Mouse (Mus musculus) thymus, postnatal 36 days (tissue): ENCODE results near the gene Cnot8.
"Not testable (repeated sequence)": the region's sequence is repeated elsewhere in the genome, so short reads cannot be mapped to it uniquely, and the experiment has no call there.

Experiments used
- DNase-seq, 2 experiments: peaks; one replicate each; pipeline ENCODE4 v3.0.0; 2022; ENCODE audit warnings: mixed read lengths in 2 of 2

The Cnot8 gene

DNA sequence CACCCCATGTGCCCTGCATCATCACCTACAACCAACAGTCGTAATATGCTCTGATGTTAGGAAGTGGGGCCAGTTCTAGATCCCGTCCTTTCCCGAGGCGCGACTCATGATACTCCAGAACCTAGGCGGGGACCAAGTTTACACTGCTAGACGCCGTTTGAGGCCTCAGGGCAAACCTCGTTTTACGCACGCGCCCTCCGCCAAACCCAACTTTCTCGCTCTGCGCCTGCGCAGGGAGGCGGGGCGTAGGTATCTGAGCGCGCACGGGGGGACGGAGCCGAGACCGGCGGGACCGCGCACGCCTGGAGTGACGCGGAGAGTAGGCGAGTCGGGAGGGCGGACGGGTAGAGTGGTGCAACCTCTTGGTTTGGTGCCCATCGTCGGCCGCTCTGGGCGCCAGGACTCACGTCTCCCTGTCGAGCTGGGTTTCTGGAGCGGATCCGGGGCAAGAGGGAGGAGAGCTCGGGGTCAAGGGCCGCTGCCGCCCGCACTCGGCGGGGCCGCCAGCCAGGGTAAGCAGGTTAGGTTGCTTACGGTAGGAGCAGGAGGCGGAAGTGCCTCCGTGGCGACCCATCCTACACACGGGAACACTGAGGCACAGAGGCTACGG is at the start of gene Cnot8:
Gene Cnot8, plus strand, starts transcription at position 457 of the 610 bp plus-strand sequence.
- peak; percentile 99 for DNase-seq

DNA sequence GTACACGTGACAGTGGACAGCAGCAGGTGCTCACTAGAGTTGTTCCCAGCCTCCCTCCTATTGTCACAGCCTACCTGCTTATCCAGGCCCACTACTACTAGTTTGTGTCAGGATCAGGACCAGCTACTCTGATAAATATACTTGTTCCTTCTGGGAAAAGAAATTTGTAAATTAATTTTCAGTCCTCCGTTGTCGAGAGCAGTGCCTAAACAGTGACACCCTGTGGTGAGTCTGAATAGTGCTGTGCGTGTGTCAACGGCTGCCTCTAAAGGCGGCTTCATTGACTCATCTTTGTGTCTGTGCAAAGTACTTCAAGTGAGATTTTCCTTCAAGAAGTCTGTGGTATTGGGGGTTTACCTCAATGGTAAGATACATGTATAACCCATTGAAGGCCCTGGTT is 46.5 kb upstream of the Cnot8 start:
- DNase-seq = peak; percentile 39 to 43

DNA sequence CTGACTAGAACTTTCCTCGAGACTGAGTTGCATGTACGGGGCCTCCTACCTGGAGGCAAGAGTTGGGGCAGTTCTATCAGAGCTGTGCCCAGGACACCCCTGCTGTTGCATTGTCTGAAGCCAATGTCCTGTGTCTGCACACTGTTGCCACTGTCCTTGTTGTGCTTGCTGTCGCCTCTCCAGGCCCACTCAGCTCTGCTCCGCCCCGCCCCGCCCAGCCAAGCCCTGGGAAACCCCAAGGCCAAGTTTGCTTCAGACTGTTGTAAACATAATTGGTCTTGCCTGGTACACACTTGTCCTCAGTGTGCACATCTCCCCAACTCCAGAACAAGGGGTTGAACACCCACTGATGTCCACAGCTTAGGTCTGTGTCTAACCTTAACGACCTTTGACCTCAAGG is 44.2 kb upstream of the Cnot8 start:
- DNase-seq = not testable (repeated sequence)

DNA sequence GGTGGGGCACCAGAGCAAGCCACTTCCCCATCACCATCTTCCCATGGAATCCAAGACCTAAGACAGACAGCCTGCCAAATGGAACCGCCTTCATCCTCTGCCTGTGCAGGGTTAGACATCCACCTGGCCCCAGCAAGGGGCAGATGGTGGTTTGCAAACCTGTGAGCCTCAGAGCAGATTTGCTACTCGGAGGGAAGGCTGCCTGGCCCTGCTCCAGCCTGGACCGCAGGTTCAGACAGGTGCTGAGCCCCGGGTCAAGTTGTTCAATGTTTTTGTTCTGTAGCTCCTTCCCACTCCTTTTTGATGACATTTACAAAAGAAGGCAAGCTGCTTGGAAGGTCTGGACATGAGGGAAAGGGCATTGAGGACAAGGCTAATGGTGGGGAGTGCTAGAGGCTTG is 42.7 kb upstream of the Cnot8 start:
- not testable (repeated sequence) for DNase-seq

DNA sequence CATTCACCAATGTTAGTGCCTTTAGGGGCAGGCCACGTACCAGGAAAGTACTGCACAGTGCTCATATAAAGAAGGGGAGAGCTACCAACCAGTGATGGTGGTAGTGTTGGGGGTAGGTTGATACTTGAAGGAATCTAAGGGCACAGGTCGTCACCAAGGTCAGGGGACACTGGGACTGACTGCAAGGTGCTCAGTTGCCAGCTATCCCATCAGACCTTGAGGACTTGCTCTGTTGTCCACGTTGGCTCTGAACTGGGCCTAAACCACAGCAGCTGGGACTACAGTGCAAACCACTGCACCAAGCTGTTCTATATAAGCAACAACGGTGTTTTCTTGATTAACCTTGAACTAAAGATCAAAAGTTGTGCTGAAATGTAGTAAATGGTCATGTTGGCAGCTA is 41.4 kb upstream of the Cnot8 start:
- no peak for DNase-seq

DNA sequence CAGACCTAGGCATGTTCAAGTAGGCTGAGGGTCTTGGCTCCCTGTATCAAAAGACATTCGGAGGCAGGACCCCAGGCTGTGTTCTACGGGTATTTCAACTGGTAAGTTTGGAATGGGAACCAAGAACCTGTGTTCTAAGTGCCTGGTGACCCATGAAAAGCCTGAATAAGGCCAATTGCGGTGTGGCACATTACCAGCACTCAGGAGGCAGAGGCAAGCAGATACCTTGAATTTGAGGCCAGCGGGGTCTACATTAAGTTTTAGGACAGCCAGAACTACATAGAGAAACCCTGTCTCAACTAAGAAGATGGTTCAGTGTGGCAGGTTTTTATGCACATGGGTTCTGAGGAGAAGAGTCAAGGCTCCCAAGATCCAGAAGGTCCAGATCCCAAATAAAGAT is 38.9 kb upstream of the Cnot8 start:
- DNase-seq = no peak

DNA sequence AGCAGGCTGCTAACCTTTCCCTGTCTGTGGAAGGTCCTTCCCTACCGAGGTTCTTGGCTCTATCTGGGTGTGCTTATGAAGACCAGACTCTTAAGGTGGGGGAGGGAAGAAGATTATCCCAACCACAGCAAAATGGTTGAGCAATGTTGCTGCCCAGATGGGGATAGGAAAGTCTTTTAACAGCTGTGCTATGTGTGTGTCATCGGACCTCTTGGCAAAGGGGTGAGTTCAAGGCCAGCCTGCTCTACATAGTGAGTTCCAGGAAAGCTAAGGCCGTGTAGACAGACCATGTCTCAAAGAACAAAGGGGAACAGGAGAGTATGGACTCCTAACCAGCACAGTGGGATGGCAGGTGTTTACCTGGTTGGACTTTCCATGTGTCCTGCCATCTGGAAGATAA is 31.0 kb upstream of the Cnot8 start:
- DNase-seq = no peak

DNA sequence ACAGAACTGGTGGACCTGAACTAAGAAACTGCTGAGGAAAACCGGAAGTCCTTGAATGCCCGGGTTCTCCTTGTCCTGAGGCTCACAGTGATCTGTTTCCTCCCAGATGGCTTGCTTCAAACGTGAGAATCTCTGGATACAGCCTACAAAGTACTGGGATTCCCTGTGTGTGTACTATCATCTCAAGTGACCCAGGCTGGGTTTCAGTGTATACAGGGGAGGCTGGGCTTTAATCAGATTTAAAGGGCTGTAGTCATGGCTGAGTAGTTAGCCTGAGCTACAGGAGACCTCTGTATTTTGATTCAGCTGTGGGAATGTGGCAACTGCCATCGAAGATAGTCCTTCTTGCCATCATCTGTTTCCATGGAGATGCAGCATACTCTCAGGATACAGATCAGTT is 26.7 kb upstream of the Cnot8 start:
- DNase-seq = no peak

DNA sequence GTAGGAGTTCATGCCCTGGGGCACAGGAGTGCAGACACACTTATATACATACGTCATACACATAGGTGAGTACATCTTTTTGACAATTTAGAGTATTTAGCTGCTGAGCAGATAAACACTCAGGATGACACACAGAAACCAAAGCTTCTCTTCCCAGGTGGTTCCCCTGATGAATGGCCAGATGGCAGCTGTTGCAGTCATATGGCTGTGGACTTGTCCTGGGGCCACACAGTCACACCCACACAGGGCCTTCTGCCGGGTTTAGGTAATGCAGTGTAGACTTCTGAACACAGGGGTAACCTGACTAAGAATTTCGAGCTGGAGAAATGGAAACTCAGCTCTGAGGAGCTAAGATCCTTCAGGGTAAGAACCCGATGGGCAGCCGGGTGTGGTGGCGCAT is 22.2 kb upstream of the Cnot8 start:
- DNase-seq = no peak

DNA sequence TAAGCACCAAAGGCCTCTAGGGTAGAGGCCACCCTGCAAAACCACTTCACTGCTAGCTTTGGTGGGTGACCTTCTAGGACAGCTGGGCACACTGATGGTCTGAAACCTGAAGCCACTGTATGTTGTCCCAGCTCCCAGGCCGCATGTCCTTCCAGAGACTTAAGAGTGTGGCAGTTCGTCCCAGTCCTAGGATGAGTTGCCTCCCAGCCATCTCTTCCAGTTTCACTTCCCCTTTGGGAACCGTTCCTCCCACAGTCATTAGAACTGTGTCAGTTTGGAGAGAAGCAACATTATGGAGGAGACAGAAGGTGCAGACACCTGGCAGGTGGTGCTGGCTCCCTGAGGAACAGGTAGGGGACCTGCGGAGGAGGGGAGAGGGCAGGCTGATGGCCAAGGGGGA is 11.4 kb upstream of the Cnot8 start:
- DNase-seq = no peak

DNA sequence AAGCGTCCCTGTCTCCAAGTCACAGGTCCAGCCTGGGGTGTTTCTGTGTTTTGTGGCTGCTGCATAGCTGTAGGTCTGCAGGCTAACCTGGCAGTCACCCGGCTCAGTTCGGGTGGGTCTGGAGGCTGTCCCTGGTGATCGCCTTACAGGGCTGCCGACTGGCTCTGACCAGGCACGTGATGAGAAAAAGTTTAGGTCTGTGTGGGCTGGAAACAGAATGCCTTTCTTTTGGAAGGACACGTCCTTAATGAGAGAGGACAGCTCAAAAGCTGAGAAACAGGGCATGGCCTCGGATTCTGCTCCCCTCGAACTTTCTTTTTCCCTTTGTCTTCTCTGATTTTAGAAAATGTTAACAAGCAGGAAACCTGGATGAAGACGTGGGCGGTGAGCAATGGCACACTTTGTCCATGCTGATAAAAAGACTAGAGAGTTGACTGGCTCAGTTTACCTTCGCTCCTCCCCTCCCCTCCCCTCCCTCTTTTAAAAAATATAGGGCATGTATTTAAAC is 10.9 kb upstream of the Cnot8 start, which contains the start of gene Gm12248:
Gene Gm12248, minus strand, starts transcription at position 114 of the 508 bp plus-strand sequence.
- no peak for DNase-seq

DNA sequence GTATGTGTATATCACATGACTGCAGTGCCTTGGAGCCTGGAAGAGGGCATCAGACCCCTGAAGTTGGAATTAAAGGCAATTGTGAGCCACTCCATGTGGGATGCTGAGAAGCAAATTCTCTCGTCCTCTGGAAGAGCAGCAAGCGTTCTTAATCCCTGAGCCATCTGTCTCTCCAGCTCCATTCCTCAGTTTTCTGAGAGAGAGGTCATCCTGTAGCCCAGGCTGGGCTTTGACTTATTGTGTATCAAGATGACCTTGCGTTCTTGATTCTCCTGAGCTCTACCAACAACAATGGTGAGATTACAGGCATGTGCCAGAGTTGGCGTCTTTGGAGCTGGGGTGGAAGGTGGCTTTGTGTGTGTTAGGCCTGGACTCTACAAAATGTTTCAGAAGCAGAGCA is 9.2 kb upstream of the Cnot8 start:
- no peak for DNase-seq

DNA sequence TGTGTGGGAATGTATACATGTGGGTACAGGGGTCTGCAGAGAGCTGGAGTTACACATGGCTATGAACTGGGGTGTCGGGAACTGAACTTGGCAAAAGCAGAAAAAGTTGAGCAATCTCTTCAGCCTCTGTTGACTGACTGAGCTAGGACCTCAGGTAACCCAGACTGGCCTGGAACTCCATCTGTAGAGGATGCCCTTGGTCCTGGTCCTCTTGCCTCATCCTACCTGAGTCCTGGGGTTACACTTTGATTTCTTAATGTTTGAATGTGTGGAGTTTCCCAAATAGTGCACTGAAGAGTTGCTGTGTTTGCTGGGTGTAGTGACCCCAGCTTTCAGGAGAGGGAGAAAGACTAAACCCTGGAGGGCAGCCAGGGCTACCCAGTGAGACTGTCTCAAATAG is 8.4 kb upstream of the Cnot8 start:
- no peak for DNase-seq

DNA sequence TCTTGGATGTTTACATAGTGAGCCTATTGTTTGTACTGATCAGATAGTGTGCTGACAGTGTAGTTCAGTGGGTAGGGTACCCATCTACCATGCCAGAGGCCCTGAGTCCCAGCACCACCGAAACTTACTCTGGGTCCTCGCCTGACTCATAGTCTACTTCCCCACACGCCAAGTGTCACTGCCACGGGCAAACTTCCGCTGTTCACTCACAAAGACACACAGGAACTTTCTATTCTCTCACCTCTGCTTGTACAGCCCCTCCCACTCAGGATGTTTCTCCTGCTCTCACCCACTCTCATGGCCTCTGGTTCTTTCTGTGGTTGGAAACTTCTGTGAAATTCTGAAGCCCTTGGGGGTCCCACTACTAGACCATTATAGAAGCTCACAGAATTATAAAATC is 7.8 kb upstream of the Cnot8 start:
- DNase-seq = peak; percentile 62 to 79

DNA sequence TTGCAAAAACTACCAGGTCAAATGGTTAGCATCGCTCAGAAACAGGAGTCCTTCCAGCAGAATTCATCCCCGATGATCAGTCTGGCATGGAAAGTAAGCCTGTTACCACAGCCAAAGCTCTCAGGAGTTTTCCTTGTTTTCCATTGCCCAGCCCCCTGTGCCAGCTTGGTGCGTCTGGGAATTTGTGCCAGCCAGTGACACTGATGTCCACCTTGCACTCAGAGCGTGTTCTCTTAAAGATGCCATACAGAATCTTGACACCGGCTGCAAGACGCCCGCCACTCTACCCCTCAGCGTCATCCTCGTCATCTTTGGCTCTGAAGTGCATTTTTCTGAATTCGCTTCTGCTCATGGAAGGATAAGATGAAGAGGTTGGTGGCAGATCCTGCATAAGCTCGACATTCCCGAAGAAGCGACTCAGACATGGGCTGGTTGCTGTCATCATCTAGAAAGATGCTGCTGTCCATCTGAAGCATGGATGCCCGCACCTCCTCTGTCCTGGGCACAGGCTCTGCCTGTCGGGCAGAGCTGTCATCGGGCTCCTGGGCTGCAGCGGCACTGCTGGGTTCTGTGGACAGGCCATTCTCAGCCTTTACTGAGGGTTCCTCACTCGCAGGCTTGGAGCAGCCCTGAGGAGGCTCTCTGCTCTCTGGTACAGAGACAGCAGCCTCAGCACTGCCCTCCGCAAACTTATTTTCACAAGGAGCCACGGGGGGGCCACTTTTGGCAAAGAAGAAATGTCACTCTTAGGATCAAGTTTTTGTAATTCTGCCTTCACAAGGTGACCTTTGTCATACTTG is 6.9 kb upstream of the Cnot8 start:
- peak in 1 of 2 experiments; percentile 31 for DNase-seq

DNA sequence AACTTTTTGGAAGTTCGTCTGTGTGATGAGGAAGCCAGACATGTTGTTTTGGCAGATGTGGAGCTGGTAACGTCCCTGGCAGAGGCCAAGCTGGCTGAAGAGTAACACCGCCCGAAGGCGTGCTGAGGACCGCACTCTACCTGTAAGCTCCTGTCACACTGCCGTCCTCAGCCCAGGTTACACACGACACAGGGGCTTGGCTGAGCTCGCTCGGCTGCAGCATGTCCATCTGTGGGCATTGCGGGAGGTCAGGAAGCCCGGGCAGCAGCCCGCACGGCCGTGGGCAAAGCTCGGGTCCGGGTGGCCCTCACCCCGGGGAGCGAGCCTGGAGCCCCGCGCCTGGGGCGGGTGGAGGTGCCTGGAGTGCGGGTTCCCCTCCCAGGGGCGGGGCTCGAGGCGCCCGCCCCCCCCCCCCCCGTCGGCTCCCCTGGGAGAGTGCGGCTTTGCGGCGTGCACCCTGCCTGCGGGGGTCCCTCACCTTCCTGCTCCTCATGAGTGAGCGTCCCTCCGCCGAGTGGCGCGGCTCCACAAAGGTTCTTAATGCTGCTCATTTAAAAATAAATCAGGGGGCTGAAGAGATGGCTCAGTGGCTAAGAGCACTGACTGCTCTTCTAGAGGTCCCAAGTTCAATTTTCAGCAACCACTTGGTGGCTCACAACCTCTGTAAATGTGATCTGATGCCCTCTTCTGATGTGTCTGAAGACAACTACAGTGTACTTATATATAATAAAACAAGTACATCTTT is 6.2 kb upstream of the Cnot8 start:
- peak; percentile 59 to 60 for DNase-seq

DNA sequence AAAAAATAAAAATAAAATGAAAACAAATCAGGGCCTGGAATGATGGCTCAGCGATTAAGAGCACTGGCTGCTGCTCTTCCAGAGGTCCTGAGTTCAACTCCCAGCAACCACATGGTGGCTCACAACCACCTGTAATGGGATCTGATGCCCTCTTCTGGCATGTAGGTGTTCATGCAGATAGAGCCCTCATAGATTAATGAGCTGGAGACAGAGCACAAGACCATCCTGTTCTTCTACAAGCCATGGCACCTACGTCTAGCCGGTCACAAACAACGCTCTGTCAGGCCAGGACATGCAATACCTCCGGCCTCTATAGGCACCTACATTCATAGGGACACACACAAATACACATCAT is 5.6 kb upstream of the Cnot8 start:
- DNase-seq = peak; percentile 34 to 37

DNA sequence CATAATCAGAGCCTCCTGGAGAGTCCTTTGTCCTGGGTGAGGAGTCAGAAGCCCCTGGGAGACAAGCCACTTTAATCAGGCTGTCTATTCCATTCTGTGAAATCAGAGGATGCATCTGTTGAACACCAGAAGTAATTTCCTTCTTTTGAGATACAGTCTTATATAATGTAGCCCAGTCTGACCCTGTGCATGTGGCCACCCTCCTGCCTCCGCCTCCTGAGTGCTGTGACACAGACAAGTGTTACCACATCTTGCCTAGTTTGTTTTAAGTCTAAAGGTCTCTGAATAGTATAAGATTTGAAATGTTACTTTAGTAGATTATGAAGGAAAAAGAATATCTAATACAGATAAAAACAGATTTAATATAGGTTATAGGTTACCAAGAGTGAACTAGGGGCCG is 3.9 kb upstream of the Cnot8 start:
- DNase-seq = no peak

DNA sequence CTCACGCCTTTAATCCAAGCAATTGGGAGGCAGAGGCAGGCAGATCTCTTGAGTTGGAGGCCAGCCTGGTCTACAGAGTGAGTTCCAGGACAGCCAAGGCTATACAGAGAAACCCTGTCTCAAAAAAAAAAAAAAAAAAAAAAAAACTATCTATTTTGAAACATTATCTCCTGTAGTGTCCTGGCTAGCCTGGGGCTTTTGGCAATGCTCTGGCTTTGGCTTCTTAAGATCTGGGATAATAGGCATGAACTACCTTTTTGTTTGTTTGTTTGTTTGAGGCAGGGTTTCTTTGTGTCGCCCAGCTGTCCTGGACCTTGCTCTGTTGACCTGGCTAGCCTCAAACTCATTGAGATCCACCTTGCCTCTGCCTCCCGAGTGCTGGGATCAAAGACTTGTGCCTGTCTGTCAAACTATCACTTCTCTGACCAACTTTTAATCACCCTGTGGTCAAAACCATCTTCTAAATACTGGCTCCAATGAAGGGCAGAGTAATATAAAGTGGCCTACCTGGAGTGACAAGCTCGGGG is 2.7 kb upstream of the Cnot8 start:
- DNase-seq = no peak

DNA sequence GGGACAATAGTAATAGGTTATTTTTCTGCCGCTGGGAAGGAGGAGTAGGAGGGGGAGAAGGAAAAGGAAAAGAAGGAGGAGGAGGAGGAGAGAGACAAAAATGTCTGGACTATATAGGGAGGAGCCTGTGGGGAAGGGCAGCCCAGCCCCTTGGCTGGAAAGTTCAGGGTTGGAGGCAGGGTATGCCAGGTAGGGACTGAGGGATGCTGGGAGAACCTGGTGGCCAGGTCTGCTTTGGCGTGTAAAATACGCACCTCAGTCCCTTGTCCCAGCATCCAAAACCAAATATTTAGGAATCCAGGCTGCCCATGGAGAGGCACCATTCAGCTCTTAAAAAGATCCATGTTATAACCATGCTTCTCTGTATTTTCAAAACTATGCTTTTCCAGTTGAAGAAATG is 1.8 kb upstream of the Cnot8 start:
- DNase-seq = peak; percentile 35 to 52

DNA sequence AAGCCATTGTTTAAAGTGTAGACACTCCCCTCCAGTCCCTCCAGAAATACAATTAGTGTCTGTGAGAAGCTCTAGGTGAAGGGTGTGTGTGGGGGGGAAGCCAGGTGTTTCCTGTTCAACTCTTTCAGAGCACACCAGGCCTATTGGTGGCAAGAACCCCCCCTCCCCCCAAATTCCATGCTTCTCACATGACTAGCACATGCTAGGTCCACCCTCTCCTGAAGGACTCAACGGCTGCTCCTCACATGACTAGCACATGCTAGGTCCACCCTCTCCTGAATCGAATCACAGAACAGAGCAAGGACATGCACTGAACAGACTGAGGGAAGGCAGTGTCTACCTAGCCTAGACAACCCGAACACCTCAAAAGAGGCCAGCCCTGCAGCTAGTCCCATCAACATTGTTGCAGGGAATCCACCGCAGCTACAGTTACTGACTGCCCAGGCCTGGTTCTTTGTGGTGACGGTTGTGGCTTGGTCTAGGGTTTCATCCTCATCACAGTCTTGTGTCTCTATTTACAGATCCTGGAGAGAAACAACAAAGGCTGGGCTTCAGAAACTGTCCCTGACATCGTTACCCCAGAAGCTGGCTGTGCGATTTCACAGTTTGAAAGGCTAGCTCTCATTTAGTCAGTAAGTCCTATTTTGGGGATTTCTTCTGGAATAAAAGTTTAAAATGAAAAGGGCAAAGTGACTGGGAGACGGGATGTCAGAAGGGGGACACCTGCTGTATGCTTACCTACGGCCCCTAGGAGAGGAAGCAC is 1.2 kb upstream of the Cnot8 start:
- peak; percentile 72 to 85 for DNase-seq

DNA sequence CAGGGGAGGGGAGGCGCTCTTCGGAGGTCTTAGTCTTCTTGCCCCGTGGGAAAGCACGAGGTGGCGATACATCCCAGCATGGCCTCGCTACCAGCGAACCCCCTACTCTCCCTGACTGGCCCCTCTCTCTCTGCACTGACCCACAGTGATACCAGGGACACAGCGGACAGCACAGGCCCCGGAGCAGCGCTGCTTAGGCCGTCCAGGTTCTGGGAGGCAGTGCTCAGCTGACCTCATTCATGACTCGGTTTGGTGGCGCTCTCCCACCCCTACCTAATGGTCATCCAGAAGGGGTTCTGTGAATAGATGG is 654 bp upstream of the Cnot8 start:
- peak; percentile 63 to 78 for DNase-seq

DNA sequence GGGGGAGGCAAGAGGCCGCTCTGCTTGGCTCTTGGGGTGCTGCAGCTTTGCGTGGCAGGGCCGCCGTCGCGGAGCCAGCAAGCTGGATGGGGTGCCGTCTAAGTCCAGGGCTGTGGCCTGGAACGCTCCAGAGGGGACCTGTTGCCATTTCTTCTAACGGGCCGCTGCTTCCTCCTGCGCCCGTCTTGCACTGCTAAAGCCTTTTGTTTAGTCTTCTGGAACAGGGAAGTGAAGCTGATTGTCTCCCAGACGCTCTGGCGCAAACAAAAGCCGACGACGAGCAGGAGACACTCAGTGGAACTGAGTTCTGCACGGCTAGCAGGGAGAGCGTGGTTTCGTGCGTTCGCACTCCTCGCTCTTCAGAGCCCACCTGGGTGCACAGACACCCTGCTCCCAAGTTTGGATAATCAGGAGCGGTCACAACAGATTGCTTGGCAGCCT is 418 bp downstream of the Cnot8 start:
- DNase-seq = peak in 1 of 2 experiments; percentile 56
